Mouse (Mus musculus) fat pad, adult 2 months (tissue): ENCODE data around the gene Ugt1a9.
"Not testable (repeated sequence)": the region's sequence is repeated elsewhere in the genome, so short reads cannot be mapped to it uniquely, and the experiment has no call there.

Experiments
- DNase-seq: peaks from one replicate; pipeline ENCODE4 v3.0.0-alpha.2; 2011; ENCODE audit warnings: low read depth, low spot score; ENCODE audit errors: extremely low read depth

The Ugt1a9 gene

GRCm38 (mm10) chr1:88105656-88106055, 35.1 kb downstream of the Ugt1a9 start:
- no peak for DNase-seq

- DNase-seq = not testable (repeated sequence)
These were observed 38.5 kb downstream of the Ugt1a9 start for GRCm38 (mm10) chr1:88109027-88109557.

- not testable (repeated sequence) for DNase-seq
These were observed 39.0 kb downstream of the Ugt1a9 start for GRCm38 (mm10) chr1:88109604-88110003.

GRCm38 (mm10) chr1:88112769-88113168, 42.2 kb downstream of the Ugt1a9 start:
- DNase-seq = not testable (repeated sequence)

GRCm38 (mm10) chr1:88120550-88120949, 50.0 kb downstream of the Ugt1a9 start:
- not testable (repeated sequence) for DNase-seq

- not testable (repeated sequence) for DNase-seq
These were observed 50.9 kb downstream of the Ugt1a9 start for GRCm38 (mm10) chr1:88121521-88121920.

GRCm38 (mm10) chr1:88125827-88126360, 55.3 kb downstream of the Ugt1a9 start:
- not testable (repeated sequence) for DNase-seq

- not testable (repeated sequence) for DNase-seq
These were observed 58.5 kb downstream of the Ugt1a9 start for GRCm38 (mm10) chr1:88129091-88129490.

GRCm38 (mm10) chr1:88130223-88130622, 59.6 kb downstream of the Ugt1a9 start:
- not testable (repeated sequence) for DNase-seq

GRCm38 (mm10) chr1:88133908-88134456, 63.4 kb downstream of the Ugt1a9 start:
- no peak for DNase-seq

GRCm38 (mm10) chr1:88134457-88135011, 63.9 kb downstream of the Ugt1a9 start, which contains the start of gene Ugt1a6a:
TSS of gene Ugt1a6a (plus strand) at chr1:88134809.
- peak; percentile 93 for DNase-seq

- DNase-seq = not testable (repeated sequence)
These were observed 64.8 kb downstream of the Ugt1a9 start for GRCm38 (mm10) chr1:88135229-88135904.

GRCm38 (mm10) chr1:88136646-88137045, 66.0 kb downstream of the Ugt1a9 start:
- no peak for DNase-seq

- no peak for DNase-seq
These were observed 66.7 kb downstream of the Ugt1a9 start for GRCm38 (mm10) chr1:88137264-88137663.

GRCm38 (mm10) chr1:88138145-88138544, 67.5 kb downstream of the Ugt1a9 start:
- no peak for DNase-seq

- DNase-seq = not testable (repeated sequence)
These were observed 69.9 kb downstream of the Ugt1a9 start for GRCm38 (mm10) chr1:88140492-88140891.

GRCm38 (mm10) chr1:88143966-88144675, 73.5 kb downstream of the Ugt1a9 start:
- not testable (repeated sequence) for DNase-seq

GRCm38 (mm10) chr1:88145278-88145677, 74.7 kb downstream of the Ugt1a9 start:
- DNase-seq = not testable (repeated sequence)

- not testable (repeated sequence) for DNase-seq
These were observed 79.5 kb downstream of the Ugt1a9 start for GRCm38 (mm10) chr1:88150133-88150532.

- no peak for DNase-seq
These were observed 87.8 kb downstream of the Ugt1a9 start for GRCm38 (mm10) chr1:88158430-88158829.

GRCm38 (mm10) chr1:88165711-88166110, 95.1 kb downstream of the Ugt1a9 start, which contains the start of gene Ugt1a5:
TSS of gene Ugt1a5 (plus strand) at chr1:88166012.
- no peak for DNase-seq
